Mouse (Mus musculus) embryonic fibroblast, embryonic 13.5 days (primary cell): ENCODE data around the gene Ube2d1.

Experiments used
- CTCF ChIP-seq: IDR thresholded peaks from 2 replicates; pipeline ENCODE4 v1.5.1; 2011; ENCODE audit warnings: mild to moderate bottlenecking, control low read depth, low read length, moderate library complexity, borderline replicate concordance; ENCODE audit not compliant: insufficient read depth
- POLR2A ChIP-seq: IDR thresholded peaks from 2 replicates; pipeline ENCODE4 v1.6.1; 2011; ENCODE audit warnings: low read depth, mild to moderate bottlenecking, control low read depth, low read length, moderate library complexity

GRCm38 (mm10) chr10:71292254-71292653, 7.2 kb upstream of the Ube2d1 start:
- TF ChIP-seq CTCF (no peak), POLR2A (no peak)
